Mouse (Mus musculus) urinary bladder, adult 2 months (tissue): Measurements from ENCODE around the gene Gga1. TPM values are rescaled to one million over a fixed set of nuclear protein-coding genes. Genes with fewer than 3 reads are reported as not detected.
A peak's percentile ranks its signal among the peaks of the same experiment; 100 is the strongest.
"Not testable (repeated sequence)": the region's sequence is repeated elsewhere in the genome, so short reads cannot be mapped to it uniquely, and the experiment has no call there.

Source experiments
- DNase-seq: peaks from one replicate; pipeline ENCODE4 v3.0.0; 2022; ENCODE audit warnings: low spot score
- polyA plus RNA-seq: library from polyadenylated mRNA; depleted of rRNA; stranded (reverse); fragments of >200 nt; gene quantifications from 2 replicates; pipeline ENCODE4 v1.2.3, GENCODE M21; 2012

Gga1 gene
- polyA plus RNA-seq, 1 experiment, result 53.5 TPM

DNA sequence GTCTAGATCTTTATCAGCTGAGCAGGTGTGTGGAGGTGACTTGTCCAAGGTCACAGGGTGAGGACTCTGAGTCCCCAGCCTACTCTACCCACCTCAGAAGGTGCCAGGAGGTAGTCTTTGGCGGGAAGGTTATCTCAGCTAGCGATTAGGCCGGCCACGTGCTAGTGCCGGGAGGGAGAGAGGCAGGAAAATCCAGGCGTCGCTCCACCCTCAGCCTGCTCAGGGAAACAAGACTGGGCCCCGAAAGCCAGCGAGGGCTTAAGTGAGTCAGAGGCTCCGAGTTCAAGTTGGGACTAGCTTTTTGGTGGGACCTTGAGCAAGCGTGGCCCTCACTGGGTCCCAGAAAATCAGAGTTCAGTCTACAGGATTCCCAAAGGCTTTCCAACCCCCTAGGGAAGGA, 31.7 kb upstream of the Gga1 start:
- no peak for DNase-seq

GRCm38 (mm10) chr15:78845867-78846266, 31.1 kb upstream of the Gga1 start:
- no peak for DNase-seq

- DNase-seq, result no peak
Observed at GRCm38 (mm10) chr15:78846352-78846751, 30.6 kb upstream of the Gga1 start.

- not testable (repeated sequence) for DNase-seq
Observed at GRCm38 (mm10) chr15:78846805-78847204, 30.2 kb upstream of the Gga1 start.

DNA sequence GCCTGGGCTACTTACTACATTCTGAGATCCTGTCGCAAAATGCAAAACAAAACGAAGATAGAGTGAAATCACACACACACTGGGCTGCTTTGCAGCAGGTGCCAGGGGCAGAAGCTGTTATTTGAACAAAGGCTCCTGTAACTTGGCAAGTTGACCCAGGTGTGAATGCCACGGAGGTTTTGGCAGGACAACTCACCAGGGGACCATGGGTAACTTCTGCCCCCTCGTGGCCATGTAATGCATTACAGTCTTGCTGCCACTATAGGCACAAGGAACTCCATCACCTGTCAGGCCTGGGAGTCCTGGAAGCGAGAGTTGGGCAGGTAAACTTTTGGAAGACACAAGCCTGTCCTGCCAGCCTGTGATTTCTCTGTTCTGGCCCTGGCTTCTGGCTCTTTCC, 28.5 kb upstream of the Gga1 start:
- peak; percentile 79 for DNase-seq

DNA sequence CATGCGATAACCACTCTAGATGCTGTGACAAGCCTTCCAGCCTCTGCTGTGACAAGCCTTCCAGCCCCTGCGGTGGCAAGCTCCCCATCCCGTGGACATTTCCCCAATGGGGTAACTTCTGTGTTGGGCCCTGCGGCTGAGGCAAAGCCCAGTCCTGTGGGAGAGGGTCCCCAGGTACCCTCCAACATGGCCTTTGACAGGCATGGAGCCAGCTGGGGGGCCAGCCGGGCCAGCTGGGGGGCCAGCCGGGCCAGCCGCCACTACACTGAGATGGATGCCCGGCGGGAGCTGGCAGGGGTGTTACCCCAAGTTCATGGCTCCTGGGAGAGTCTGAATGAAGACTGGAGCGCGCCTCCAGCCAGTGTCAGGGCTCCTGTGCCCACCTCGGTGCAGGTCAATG, 27.5 kb upstream of the Gga1 start:
- no peak for DNase-seq

GRCm38 (mm10) chr15:78850059-78850824, 26.7 kb upstream of the Gga1 start:
- no peak for DNase-seq

DNA sequence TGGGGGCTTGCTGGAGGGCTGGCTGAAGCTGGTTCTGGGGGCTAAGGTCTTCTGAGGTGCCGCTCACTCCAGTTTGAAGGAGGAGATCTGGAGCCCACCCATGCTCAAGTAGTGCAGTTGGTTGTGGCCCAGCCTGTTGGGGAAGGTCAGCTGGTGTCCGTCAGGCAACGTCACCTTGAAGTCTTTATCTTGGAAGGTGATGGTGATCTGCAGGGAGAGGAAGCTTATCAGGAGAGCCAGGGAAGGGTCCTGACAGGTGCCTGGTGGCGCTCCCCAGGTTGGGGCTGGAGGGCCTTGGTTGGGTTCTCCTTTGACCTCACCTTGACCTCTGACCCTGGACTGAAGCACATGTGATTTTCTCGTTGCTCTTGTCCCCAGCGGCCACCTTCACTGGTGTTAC, 26.0 kb upstream of the Gga1 start:
- no peak for DNase-seq

DNA sequence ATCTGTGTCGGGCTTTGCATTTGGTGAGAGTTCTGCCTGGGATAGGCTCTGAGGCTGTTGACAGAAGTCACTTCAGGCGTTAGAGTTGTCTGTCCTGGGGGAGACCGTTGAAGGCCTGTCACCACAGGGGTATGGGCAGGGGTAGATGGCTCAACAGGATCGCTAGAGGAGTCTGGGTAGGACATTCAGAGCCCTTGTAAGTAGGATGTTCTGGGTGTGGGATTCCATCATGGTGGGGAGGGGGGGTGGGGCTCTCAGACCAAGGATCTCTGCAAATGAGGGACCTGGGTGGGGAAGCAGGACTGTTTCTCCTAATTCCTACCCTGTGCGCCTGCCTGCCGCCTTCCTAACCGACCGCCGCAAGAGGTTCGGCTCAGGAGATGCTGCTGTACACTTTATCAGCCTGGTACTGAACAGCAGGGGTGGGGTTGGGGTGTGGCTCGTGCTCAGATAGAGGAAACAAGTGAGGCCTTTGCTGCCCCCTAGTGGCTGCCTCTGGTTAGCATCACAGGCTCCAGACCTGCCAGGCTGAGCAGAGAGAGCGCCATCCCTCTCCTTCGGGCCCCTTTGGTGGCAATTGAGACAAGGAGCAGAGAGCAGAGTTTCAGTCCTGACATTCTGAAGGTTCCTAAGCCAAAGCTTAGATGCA, 25.4 kb upstream of the Gga1 start:
- DNase-seq, result peak; percentile 82

DNA sequence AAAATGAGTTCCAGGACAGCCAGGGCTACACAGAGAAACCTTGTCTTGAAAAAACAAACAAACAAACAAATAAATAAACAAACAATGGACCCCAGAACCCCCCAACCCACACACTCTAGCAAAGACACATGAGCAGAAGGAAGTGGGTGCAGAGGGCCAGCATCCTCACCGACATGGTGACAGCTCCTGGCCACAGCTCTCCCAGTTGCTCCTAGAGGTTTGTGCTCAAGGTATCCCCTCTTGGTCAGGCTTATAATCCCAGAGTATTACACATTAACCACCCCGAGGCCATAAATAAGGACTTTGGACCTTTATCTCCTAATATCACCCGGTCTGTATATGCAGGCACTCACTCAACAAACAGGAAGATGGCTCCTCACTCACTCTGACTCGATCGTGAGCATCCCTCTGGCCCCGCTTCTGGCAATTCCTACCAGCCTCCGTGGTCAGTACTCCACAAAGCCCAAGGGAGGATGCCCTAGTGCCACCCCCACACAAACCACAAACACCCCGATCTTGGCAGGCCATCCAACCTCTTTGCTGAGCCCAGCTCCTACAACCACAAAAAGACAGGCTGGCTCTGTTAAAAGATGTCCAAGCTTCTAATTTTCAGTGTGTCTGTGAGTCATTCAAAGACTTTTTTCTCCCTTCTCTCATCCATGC, 21.6 kb upstream of the Gga1 start, which contains the start of gene Lgals2:
Lgals2 (minus strand) TSS at position 227 of the 663 bp plus-strand sequence.
- no peak for DNase-seq

DNA sequence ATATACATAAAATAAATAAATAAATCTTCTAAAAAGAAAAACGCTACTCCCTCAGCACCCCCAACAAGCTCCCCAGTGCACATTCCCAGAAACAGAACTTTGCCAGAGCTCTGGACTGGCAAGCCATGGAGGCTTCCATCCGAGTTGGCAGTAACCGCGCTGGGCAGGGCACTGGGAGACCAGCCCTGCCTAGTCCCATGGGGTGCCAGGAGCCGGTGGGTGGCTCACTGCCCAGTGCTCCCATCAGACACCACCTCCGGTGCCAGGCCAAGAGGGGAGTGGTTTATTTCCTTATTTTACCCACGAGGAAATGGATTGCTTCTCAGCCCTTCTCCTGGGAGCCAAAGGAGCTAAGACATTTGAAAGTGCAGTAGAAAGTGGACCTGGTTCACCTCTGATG, 20.0 kb upstream of the Gga1 start:
- DNase-seq, result no peak

DNA sequence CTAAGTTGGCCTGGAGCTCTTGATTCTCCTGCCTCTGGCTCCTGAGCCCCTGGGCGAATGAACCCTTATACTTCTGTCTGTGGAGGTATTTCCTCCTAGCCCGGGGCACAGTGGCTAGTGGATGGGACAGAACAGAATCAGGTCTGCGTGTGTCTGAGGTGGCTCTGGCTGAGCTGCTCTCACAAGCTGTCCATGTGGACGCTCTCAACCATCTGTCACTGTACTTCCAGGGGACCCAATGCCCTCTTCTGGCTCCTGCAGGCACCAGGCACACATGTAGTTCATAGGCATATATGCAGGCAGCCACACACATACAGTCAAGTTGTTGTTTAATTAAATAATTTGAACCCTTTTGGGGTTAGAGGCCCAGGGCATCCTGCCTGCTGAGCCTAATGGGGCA, 17.7 kb upstream of the Gga1 start:
- no peak for DNase-seq

- no peak for DNase-seq
Observed at GRCm38 (mm10) chr15:78859714-78860113, 17.3 kb upstream of the Gga1 start.

GRCm38 (mm10) chr15:78862280-78862679, 14.7 kb upstream of the Gga1 start:
- no peak for DNase-seq

- no peak for DNase-seq
Observed at GRCm38 (mm10) chr15:78863154-78863553, 13.8 kb upstream of the Gga1 start.

DNA sequence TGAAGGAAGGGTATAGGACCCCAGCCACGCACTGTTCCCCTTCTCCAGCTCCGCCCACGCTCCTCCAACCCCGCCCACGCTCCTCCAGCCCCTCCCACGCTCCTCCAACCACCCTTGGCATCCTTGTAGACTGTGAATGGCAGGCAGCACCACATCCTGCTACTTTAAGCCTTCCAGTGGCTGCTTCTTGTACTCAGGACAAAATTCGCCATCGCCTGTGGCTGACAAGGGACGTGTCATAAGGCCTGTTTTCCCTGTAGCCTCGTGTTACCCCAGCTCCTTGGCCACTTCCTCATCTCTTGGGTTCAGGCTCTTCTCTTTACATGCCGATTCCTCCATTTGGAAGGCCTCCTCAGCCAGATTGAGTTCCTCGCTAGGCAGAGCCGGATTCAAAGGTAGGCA, 13.1 kb upstream of the Gga1 start:
- DNase-seq, result no peak

DNA sequence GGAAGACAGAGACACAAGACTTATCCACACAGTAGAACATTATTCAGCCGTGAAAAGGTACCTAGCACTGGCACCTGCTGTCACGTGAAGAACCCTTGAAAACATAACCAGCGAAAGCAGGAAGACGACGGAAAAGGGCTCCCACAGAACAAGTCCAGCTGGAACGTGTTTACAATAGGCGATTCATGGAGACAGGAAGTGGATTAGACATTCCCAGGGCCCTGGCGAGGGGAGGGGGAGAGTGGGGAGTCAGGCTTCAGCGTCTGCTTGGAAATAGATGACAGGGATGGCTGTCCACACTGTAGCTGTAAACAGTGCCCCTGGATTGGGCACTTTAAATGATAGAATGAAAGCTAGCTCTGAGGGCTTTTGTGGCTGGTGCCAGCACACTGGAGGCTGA, 8.6 kb upstream of the Gga1 start:
- DNase-seq, result no peak

DNA sequence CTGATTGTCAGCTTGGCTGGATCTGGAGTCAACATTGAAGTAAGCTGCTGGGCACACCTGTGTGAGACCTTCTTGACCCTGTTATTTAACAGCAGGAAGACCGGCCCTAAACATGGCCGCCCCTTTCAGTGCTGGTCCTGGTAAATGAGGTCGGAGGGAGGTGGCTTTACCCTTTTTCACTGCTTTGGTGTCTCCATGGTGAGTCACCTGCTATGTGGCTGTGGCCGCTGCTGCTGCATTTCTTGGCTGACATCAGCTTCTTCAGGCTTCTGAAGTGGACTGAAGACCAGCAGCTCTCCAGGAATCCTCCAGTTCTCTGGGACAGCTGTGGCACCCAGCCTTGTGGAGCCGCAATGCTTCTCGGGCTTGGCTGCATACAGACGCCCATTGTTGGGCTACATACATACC, 8.2 kb upstream of the Gga1 start:
- DNase-seq, result no peak

DNA sequence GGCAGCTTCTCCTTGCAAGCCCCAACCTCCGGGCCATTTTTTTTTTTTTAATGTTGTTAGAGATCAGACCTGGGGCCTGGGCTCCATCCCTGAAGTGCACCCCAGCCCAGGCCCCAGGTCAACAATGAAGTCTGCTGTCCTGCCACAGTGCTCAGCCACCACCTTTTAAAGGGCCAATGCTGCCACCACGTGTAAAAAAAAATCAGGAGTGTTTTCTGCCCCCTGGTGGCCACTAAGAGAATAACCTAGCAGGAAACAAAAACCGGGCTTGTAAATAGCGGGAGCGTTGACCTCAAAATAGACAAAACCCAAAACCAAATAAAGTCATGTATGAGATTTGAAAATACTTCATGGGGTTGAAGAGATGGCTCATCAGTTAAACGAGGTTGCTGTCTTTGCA, 7.2 kb upstream of the Gga1 start:
- DNase-seq, result no peak

- DNase-seq, result no peak
Observed at GRCm38 (mm10) chr15:78872021-78872608, 4.9 kb upstream of the Gga1 start.

DNA sequence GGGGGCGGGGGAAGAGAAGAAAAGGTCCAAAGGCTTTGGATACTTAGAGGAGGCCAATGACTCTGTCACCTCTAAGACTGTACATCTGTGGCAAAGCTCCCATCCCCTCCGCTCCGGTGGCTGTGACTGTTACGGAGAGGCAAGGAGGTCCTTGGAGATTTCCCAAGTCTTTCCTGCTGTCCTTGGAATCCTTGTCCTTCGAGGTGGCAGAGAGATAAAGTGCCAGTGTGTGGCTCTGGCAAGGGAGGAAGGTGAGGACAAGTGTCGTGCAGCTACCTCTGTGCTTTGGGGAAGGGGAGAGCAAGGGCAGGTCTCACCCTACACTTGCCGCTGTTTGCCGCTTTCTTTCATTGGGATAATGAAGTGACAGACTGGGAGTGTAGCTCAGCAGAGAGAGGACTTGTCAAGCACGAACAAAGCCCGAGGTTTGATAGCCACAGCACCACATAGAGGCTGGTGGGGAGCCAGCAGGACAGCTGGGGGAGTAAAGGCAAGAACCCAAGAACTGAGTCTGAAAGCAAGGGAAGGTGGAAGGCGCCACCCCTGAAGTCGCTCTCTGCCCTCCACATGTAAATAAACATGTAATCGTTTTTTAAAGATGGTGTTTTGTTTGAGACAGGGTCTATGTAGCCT, 3.1 kb upstream of the Gga1 start:
- DNase-seq, result no peak

DNA sequence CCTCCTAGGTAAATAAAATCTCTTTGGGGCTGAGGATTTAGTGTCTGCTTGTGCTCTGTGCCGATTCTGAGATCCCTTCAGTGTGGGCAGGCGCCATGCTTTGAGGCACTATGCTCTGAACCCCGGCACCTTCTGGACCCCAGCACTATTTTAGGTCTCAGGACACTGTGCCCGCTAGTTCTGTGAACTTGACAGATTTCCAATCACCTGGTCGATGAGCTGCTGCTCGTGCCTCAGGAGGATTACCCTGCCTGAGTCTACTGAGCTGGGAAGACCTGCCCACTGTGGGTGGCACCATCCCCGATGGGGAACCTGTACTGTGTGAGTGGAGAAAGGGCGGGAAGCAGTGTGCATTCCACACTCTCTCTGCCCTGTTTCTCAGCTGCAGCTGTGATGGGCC, 2.0 kb upstream of the Gga1 start:
- no peak for DNase-seq
